Mouse (Mus musculus): Measurements from ENCODE around the gene Neto2. TPM values are rescaled to one million over a fixed set of nuclear protein-coding genes. Genes with fewer than 3 reads are reported as not detected.
A peak's percentile ranks its signal among the peaks of the same experiment; 100 is the strongest.

Gene Neto2
- total RNA-seq, 2 experiments from 2014 or later = 4.4 TPM

DNA sequence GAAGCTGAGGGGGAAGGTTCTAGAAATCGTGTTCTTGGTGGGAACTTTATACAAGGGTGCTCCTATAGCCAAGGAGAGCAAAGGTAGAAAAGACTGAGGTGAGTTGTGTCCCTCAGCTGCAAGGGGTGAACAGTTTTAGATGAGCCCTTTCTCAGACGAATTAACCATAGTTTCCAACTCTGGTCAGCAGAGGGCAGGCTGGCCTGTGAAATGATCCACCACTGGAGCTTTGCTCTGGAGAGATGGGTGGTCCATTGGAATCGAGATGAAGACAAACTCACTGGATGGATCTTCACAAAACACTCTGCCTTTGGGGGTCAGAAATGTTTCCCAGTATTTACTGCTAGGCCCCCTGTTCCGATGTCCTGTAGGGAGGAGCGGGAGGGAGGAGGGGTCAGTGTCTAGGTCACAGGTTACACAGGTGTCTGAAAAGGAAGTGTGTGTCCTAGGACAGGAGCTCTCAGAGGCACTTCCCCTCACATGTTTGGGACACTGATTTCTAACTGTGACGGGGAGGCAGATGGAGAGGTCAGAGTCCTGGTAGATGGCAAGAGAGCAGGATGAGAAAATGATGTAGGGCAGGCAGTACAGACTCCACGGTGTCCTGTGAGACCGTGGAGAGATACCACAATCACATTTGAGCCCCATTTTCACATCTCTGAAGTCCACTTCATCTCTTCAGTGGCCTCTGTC lies 97.4 kb downstream of the Neto2 start:
- DNase-seq (ENCODE audit: low spot score in 2 of 2) = peak; percentile 58 to 59

DNA sequence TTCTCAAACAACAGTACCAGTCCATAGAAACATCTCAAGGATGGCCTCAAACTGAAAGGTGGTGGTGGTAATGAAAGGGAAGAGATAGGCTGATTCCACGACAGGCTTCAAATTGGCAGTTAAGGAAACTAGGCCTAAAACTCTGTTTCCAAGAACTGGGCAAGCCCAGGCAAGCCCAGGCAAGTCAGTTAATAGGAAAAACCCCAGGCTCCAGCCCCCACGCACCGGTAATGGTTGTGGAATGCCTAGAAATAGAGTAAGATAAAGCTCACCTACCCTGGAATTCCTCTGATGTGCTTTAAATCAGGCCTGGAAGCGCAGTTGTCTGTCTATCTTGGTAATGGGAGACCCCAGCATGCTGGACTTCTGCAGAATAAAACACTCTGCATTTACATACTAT lies 98.0 kb downstream of the Neto2 start:
- DNase-seq (ENCODE audit: low spot score in 2 of 2) = no peak

- no peak for DNase-seq (ENCODE audit: low spot score in 2 of 2)
Observed at GRCm38 (mm10) chr8:85601741-85602140, 99.0 kb downstream of the Neto2 start.

DNA sequence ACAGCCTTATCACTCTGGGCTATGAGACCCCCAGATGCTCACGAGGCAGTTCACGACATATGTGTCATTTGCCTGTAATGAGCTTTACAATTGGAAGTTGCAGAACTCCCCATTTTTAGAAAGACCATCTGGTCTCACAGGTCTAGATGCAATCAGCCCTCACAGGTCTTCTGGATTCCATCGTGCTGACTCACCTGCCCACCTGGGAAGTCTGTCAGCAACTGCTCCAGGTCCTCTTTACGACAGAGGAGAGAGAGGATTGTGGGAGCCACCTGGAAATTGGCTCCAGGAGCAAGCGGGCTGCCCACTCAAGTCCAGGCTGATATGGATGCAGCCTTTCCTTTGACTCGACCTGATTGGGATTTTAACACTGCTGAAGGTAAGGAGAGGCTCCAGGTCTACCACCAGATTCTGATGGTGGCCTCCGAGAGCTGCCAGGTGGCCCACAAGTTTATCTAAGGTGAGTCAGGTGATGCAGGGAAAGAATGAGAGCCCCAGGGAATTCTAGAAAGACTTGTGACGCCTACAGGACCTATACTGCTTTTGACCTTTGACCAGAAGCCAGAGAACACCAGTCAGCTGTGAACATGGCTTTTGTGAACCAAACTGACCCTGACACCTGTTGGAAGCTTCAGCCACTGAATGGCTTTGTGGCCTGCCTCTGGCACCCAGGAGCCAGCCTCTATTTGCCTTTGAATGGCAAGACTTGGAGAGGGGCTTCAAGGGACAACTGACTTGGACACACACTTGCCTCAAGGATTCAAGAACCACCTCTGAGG lies 103.1 kb downstream of the Neto2 start:
- DNase-seq (ENCODE audit: low spot score in 2 of 2) = no peak

GRCm38 (mm10) chr8:85595391-85595790 lies 105.3 kb downstream of the Neto2 start:
- no peak for DNase-seq (ENCODE audit: low spot score in 2 of 2)

DNA sequence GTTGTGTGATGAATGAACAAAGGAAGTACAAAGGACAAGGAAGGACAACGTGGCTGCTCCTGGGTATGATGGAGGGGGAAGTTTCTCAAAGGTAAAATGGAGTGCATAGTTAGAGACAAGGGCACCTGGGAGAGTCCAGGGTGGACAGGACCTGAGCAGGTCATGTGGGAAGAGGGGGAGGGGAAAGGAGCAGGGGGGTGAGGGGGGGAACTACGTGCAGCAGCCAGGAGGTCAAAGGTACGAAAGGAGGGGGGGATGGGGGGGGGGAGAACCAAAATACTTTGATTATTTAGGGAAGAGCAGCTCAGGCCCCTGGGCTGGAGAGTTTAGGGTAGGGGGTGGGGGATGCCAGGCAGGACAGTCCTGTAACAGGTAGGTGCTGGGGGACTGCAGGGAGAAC lies 105.7 kb downstream of the Neto2 start:
- DNase-seq (ENCODE audit: low spot score in 2 of 2) = no peak

DNA sequence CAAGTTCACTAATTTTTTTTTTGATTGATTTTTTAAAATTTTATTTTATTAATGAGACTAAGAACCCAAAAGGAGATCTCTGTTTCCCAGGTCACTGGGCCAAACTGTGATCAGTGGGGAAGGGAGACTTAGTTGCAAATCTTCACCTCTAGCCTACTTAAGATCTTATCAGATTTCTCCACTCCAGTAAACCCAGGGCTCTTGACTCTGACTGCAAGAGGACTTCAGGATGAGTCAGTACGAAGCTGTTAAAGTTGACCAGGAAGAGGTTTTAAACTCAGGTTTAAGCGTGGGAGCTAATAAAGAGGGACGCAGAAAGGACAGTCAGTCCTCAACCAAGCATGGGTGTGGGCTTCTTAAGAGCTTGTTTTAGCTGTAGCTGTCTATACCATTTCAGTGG lies 107.4 kb downstream of the Neto2 start:
- DNase-seq (ENCODE audit: low spot score in 2 of 2) = no peak

DNA sequence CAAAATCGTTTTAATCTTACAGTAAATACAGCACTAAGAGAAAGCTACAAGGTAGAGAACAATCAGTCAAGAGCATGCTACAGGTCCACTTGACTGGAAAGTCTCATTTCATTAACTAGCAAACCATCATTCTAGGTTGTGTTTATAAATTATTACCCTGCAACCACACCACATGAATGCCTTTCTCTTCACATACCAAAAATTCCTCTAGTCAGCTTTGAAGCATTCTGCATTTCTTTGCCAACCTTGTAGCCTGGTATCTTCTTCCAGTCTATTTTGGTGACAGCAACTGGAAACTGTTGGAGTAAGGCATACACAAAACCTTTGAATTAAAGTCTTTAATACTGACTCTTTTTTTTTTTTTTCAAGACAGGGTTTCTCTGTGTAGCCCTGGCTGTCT lies 109.2 kb downstream of the Neto2 start:
- DNase-seq (ENCODE audit: low spot score in 2 of 2) = no peak

DNA sequence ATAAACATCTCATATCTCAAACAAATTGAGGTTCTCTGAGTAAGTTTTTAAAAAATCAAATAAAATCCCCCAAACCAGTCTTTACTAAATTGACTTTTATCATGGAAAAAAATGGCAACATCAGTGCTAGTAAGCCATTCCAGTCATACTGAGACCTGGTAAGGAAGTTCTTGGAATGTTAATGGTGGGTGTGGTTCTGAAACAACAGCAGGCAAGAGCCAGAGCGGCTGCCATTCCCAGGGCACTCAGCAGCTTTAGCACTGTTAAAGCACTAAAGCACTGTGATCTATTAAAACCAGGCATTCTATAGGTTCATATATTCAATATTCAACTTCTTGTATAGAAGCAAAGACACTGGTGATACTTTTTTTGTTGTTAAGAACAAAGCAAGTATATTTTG lies 110.5 kb downstream of the Neto2 start:
- no peak for DNase-seq (ENCODE audit: low spot score in 2 of 2)

DNA sequence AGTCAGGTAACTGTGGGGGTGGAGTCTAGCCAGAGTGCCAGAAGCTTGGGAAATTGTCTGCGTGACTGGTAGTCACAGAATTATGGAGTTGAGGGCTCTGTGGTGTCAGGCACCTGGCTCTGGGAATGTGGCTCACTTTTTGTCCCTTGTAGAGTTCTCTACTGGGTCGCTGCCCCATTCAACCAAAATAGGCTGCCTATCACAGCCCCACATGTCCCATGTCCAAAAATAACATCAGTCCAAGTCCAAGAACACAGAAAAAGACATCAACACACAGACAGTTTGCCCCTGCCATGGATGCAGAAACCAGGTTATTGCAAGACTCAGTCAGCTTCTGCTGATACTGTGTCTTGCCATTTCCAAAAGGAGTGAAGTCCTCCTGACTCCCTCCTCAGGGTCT lies 112.1 kb downstream of the Neto2 start:
- DNase-seq (ENCODE audit: low spot score in 2 of 2) = no peak

Small RNAs within 50 kb of the gene (microRNA-seq; reads per million reads assigned to microRNA genes)
- 0.47 to 1.2 reads per million in 2 experiments for gene Mir8109 (ENCODE audit: borderline number of aligned reads in 2 of 2)

Other genes with a start within 250 kb of the Neto2 start
- 100 to 1,000 TPM in 1 of 2 experiments, 10 to 100 TPM in 1; 74.5 to 255 TPM for gene Gpt2, start 208.3 kb downstream of the Neto2 start, total RNA-seq (2021)
- gene Dnaja2, start 145.6 kb downstream of the Neto2 start, total RNA-seq (2021) = 100 to 1,000 TPM; 155 to 193 TPM
- 10 to 100 TPM; 66.7 to 76.4 TPM for gene Itfg1, start 140.0 kb upstream of the Neto2 start, total RNA-seq (2021)
- gene Phkb, start 140.0 kb upstream of the Neto2 start, total RNA-seq (2021) = 10 to 100 TPM; 60.3 to 66.4 TPM

All from adrenal gland, adult 18-20 months (tissue).